Mouse (Mus musculus) R1 (cell line): ENCODE measurements around the gene Kdm5d.

Source experiments
- DNase-seq: peaks from one replicate; pipeline ENCODE4 v3.0.0-alpha.2; 2018; ENCODE audit warnings: low read depth, low spot score

Gene Kdm5d

DNA sequence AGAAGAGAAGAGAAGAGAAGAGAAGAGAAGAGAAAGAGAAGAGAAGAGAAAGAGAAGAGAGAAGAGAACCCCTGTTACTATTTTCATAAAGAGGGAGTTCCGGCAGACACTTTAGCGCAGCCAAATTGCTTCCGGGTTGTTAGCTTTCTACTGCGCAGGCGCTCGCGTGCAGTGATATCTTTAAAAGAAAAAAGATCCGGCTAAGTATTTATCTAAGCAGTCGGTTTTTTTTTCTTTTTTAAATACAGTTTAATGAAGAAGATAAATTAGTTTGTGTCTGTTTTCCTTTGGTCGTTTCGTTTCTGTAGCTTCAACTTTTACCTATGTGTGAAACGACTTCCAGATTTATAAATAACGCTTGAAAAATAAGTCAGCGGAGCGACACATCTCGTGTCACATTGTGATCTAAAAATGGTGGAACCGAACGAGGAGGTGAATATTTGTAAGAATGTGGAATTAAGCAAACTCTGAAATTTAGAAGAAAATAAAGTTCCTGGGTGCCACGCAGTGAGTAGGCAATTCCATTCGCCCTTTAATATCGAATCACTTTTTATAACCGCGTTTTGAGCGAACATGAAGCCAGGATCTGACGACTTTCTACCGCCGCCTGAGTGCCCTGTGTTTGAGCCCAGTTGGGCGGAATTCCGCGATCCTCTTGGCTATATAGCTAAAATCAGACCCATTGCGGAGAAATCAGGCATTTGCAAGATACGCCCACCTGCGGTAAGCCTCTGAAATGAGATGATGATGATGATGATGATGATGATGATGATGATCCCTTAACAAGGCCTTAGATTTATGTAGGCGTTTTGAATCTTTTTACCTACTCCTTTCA, at the start of gene Kdm5d:
Kdm5d (plus strand) TSS at position 396 of the 835 bp plus-strand sequence.
- peak; percentile 8 for DNase-seq

GRCm38 (mm10) chrY:872404-872803, 25.2 kb upstream of the Kdm5d start:
- no peak for DNase-seq

DNA sequence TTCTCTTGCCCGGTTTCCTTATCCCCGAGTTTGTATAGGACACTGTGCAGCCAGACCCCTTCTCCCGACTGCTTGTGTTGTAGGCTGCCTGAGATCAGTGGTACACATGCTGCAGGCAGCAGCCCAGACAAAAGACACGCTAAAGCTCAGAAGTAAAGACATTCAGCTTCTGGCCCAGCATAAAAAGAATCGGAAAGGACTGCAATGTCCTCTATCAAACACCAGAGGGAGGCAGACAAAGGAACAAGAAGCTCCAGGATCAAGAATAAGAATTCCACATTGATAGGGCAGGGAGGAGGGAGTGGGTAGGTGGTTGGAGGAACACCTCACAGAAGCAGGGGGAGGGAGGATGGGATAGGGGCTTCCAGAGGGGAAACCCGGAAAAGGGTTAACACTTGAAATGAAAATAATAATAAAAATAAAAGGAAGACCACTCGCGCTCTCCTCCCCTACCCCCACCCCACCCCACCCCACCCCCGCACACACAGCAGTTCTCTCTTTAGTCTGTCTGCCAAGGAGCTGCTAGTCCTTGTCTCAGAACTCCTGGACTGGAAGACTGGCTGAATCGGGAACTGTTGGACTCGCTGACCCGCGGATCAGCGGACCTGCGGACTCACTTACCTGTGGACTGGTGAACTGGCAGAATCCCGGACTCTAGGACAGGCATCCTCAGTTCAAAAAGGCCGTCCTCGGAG, 24.6 kb upstream of the Kdm5d start:
- DNase-seq, result peak; percentile 34
